Mouse (Mus musculus) gonadal fat pad, adult 2 months (tissue): ENCODE data around the gene Ttll1. TPM values are rescaled to one million over a fixed set of nuclear protein-coding genes. Genes with fewer than 3 reads are reported as not detected.
"Not testable (repeated sequence)": the region's sequence is repeated elsewhere in the genome, so short reads cannot be mapped to it uniquely, and the experiment has no call there.

Experiments
- DNase-seq: peaks from one replicate; pipeline ENCODE4 v3.0.0-alpha.2; 2012; ENCODE audit warnings: low read depth
- polyA plus RNA-seq: library from polyadenylated mRNA; depleted of rRNA; stranded (reverse); fragments of >200 nt; gene quantifications from 2 replicates; pipeline ENCODE4 v1.2.3, GENCODE M21; 2012

Gene Ttll1
- polyA plus RNA-seq, 1 experiment = 11.6 TPM

DNA sequence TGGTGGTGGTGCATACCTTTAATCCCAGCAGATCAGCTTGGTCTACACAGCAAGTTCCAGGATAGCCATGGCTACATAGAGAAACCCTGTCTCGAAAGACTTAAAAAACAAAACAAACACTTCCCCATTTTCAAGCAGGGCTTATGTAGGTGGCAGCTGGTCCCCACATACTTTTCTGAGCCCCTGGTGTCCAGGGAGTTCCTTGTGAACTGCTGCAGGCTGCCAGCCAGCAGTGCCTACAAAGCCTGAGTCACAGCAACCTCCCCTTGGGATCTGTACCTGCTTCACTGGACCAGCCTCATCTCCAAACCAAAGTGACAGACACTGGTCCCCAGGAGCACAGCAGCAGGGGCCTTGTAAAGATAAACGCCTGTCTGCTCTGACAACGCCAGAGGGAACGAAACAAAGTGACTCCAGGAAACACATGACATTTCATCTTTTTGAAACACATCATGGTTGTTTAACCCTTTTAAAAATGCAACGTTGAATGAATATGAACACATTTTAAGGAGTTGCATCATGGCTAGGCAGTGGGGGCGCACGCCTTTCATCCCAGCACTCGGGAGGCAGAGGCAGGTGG lies 28.0 kb downstream of the Ttll1 start:
- DNase-seq = no peak

DNA sequence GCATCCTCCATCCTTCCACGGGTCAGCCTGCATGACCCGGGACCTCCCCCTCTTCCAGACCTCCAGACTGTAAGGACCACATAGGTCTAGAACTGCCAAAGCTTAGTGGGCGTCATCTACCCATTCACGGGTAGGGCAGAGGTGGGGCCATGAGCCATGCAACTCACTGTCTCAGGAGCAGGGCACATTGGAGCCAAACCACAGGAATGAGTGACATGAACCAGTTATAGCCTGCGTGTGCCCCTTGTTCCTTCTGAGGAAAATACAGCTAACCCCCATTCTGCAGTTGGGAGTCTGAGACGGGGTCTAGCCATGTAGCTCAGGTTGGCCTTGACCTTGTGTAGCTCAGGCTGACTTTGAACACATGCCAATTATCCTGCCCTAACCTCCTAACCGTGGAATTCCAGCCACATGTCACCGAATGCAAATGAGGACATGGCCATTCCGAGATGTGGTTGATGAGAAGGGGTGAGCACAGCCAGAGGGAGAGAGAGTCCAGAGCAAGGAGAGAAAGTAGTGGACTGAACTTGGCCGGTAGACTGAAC lies 29.4 kb downstream of the Ttll1 start:
- DNase-seq = no peak

DNA sequence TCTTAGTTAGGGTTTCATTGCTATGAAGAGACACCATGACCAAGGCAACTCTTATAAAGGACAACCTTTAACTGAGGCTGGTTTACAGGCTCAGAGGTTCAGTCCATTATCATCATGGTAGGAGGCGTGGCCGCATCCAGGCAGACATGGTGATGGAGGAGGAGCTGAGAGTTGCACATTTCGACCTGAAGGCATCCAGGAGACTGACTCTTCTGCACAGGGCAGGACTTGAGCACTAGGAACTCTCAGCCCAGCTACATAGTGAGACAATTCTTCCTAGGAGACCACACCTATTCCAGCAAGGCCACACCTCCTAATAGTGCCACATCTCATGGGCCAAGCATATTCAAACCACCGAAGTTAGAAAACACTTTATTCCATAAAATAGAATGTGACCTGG lies 30.9 kb downstream of the Ttll1 start:
- no peak for DNase-seq

DNA sequence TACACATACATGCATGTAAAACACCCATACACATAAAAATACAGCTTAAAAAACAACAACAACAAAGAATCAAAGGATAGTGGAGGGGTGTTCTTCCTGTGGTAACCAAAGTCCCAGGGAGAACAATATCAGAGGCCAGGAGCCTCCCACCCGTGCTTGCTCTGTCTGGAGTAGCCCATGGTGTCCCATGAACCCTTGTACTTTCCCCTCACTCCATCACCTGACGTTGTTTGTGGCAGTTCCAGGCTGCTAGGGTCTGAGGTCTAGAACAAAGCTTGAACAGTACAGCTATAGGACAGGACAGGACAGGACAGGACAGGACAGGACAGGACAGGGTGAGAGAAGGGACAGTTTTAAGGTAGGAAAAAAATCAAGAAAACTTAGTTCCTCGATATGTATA lies 32.6 kb downstream of the Ttll1 start:
- DNase-seq = no peak

DNA sequence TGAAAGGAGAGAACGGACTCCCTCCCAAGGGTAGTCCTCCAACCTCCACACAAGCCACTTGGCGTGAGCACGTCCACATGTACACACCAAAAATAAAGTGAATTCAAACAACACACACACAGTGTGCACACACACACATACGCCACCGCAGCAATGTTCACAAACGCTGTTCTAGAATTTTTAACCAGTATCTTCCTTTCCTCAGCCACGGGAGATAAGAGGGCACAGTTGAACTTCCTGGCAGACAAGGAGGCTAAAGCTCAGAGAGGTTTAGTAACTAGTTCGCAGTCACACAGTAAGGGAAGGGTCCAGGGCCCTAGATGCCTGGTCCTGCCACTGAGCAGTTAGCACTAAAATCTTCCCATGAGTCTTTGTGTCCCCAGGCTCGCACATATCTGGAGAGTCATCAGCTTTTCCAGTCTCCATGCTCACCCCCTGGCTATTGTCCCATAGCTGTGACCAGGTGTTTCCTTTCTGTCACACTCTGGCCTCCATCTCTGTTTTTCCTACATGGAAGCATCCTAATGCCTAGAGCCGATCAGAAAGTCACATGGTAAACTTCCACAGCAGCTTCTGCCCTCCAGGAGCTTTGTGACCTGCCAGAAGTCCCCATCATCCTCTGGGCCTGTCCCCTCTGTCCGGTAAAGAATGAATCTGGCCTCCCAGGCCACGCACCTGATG lies 34.0 kb downstream of the Ttll1 start:
- no peak for DNase-seq

DNA sequence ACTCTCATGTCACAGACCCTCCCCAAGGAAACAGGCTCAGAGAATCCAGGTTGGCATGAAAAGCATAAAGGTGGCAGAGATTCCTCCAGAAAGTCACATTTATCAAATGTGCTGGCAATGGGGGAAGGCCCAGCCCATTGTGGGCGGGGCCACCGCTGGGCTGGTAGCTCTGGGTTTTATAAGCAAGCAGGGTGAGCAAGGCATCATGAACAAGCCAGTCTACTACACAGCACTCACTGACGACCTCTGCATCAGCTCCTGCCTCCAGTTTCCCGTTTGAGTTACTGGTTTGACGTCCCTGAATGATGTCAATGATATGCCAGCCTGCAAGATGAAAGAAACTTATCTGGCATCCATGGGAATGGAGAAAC lies 36.2 kb downstream of the Ttll1 start:
- DNase-seq = no peak

DNA sequence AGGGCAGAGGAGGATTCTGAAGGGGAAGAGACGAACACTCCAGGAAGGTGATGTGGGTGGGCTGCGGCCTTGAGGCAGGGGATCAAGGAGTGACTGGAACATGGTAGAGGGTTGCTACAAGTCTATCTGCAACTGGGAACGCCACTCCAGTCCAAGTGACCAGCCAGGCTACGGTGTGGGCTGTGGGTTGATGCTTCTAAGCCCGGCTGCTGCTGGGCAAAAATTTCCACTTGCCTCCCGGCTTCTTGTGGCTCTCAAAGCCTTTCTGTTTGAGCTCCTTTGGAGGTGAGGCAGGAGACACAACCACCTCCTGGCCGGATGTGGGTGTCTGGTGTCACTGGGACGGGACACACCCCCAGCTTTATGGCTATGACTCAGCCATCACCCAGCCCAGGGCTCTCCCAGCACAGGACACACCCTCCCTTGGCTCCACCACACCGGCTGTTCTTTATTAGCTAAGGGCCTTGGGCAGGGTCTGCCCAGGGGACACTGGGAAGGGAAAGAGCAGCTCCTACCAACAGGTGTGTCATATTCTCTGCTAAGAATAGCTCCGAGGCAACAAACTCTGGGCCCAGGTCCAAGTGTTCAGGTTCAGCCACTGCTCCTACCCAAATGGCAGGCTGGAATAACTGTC lies 36.7 kb downstream of the Ttll1 start:
- no peak for DNase-seq

DNA sequence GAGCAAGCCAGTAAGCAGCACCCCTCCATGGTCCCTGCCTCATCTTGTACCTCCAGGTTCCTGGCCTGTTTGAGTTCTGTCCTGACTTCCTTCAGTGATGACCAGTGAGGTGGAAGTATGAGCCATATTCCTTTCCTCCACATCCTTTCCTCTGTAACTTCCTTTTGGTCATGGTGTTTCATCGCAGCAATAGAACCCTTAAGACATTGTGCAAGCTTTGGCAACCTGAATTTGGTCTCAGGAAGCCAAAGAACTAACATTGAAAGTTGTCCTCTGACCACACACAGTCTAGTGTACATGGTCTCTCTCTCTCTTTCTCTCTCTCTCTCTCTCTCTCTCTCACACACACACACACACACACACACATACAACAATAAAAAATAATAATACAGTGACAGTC lies 37.4 kb downstream of the Ttll1 start:
- no peak for DNase-seq

DNA sequence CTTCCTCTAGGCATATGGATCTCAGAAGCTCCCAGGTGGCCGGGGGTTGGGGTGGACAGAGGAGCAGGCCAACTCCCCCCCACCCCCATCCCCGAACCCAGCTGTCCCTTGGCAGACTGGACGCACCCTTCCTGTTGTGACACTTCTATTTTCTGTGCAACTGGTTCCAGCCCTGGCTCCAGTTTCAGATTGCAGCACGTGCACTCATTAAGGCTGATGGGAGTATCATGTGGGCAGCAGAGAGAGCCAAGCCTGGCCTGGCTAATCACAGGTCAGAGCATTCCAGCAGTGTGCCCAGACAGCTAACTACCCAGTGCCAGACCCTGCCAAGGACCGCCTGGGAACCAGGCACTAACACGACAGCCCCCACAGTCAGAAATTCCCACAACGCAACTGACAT lies 39.2 kb downstream of the Ttll1 start:
- no peak for DNase-seq

DNA sequence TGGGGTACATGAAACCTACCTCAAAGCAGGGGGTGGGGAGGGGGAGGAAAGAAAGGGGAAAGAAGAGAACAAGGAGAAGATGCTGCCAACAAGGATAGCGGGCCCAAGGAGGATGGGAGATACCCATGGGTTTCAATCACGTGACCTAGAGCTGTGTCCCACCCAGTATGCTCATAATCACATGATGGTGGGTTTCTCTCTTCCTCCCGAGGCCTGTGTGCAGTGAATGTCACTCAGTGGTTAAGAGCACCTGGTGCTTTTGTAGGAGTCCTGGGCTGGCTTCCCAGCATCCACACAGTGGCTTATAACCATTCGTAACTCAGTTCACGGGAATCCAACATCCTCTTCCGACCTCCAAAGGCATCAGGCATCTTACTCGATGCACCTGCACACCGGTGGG lies 40.2 kb downstream of the Ttll1 start:
- no peak for DNase-seq

DNA sequence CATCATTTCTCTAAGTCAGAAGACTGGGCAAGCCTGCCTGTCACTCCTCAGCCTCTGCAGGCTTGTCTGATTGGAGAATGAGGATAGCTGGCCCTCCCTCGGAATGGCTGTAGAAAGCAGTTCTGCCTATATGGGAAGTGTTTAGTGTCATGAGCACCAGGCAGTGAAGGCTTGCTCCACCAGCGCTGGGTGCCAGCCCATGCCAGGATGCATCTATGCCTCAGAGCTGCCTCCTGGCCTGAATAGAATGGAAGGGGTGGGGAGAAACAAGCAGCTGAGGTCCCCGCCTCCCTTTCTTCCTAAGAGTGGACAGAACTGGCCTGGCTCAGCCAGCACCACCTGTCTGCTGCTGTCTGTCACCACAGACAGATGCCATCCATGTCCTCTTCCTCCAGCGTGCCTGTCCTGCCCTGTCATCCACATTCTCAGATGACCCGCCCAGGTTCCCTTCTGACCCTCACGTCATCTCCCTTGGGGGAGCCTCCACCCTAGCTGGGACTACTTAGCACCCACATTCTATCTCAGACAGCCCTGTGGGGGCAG lies 41.3 kb downstream of the Ttll1 start:
- no peak for DNase-seq

DNA sequence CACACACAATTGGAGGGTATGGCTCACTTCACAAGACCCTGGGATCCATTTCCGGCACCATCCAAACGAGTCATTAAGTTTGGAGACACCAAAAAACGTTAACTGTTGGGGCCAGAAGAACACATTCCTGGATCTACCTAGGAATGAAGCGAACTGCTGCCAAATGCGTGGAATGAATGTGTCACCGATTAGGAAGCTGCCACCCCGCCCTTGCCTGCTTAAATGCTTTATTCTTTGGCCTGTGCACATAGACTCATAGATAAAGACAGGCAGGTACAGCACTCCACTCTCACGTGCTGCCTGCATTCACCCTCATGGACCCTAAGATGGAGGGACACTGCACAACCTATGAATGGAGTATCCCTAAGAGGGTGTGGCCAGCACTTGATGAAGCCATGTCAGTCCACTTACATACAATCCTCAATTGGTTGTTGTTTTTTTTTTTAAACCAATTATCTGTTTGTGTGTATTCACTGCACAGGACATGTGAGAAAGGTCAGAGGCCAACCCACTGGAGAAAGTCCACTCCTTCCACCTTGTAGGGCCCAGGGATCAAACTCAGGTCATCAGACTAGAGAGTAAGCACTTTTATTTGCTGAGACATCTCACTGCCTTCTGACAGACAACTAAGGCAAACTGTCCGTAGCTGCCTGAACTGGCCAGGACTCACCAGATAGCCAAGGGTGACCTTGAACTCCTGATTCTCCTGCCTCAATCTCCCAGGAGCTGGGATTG lies 43.3 kb downstream of the Ttll1 start:
- DNase-seq = no peak

DNA sequence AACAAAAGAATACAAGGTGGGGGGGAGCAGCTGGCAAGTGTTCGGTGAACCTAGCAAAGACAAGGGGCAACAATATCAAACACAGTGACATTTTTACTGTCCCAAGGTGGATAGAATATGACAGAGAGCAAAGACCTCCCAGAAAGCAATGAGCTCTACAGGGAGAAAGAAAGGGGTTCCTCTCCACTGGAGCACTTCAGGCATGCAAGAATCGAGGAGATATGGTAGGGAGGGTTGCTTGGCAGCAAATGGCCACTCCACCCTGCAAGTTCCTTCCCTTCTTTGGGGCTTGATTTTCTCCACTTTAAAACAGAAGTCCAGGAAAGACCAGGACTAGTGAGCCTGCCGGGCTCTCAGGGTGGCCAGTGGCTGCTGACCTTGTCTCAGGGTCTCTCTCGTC lies 44.4 kb downstream of the Ttll1 start:
- no peak for DNase-seq

DNA sequence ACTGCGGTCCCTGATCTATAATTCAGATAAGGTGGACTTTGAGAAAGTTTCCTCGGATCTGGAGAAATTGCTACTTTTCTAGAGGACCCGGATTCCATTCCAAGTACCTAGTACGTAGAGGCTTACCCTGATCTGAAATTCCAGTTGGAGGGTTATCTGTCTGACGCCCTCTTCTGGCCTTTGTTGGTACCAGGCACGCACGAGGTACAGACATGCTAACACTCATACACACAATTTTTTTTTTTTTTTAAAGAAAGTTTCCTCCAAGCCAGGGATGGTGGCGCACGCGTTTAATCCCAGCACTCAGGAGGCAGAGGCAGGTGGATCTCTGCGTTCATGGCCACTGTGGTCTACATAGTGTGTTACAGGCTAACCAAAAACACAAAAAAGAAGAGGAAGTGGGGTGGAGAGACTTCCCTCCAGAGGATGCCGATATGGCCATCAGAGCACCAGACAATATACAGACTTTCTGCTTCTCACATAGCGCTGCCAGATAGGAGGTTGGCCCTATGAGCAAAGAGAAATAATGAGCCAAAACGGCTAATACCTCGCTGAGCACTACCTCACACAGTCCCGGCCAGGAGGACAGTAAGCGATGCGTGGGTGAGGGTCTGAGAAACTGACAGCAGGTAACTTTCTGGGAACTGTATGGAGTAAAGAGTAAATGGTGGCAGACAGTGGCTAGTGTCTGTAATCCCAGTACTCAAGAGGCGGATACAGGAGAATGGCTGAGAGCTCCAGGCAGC lies 45.6 kb downstream of the Ttll1 start:
- DNase-seq = no peak

DNA sequence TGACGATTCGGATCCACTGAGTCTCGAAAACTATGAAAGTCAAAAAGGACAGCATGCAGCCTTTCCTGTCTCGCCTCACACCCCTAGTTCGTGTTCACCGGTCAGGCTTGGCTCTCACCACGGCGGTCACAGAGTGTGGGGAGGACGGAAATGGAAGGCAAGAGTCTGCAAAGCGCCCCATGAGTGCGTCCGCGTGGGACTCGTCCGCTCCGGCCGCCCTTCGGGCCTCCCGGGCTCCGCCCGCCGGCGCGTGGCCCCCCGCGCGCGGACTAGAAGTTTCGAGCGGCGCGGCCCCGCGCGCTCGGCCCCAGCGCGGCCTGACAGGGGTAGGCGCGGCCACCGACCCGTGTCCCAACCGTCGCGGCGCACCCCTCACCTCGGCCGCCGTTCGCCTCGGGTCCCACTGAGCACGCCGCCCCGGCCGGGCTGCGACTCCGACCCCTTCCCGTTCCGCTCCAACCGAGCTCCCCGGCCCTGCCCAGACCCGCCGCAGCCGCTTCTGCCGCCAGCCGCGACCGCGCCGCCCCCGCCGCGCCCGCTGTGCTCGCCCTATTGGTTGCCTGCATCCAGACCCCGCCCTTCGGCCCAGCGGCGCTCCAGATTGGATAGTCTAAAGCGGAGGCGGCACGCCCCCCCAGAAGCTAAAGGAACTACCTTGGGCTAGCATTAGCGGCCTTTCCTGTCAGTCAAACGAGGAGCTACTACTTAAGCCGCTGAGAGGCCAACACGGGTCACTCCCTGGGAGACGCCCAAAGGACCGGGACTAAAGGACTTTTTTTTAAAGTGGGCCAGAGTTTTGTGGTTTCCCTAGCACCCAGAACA lies 46.4 kb downstream of the Ttll1 start, which contains the start of gene Pacsin2:
Gene Pacsin2 (minus strand): TSS at position 524 of the 822 bp plus-strand sequence.
- DNase-seq = no peak

DNA sequence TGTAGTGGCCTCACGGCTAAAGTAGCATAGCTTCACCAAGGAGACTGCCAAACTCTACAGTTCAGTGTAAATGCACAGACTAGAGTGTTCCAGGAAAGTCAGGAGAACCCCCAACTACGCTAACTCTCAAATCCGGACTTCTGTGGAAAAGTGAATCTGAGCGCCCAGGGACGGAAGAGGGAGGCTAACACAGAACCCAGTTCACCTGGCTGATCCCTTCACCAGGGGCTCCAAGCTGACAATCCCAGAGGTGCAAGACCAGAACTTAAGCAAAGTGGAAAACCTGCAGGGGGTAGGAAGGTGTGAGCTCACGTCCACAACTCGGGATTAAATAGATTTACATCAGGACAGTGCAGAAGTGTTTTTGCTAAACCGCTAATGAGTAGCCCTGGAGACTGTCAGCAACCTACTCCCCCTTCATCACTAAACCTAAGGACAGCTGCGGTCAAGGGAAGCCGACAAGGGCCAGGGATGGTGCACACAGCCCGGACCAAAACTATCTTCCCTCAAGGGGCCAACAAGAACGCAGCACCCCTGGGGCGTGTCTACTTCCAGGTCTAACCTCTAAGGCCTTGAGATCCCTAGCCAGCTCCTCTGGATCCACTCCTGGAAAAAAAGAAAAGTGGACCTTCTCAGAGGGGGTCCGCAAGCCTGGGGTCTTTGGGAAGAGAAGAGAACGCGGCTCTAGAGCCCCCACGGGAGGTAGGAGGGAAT lies 47.2 kb downstream of the Ttll1 start:
- DNase-seq = no peak

DNA sequence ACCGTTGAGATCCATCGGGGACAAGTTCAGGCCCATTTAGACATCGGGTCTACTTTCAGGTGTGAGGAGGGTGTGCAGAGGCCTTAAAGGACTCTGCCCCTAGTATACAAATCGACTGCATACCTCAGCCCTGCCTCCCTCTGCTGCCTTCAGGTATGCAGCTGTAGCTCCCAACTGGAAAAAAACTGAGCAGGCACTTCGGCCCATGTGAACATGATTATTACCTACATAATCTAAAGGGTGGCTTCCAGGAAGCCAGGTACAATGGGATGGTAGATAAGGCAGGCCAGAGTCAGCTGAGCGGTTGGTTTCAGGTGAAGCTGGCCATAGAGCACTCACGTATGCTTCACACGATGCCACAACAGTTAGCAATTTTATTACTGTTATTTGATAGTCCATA lies 48.3 kb downstream of the Ttll1 start:
- DNase-seq = not testable (repeated sequence)

DNA sequence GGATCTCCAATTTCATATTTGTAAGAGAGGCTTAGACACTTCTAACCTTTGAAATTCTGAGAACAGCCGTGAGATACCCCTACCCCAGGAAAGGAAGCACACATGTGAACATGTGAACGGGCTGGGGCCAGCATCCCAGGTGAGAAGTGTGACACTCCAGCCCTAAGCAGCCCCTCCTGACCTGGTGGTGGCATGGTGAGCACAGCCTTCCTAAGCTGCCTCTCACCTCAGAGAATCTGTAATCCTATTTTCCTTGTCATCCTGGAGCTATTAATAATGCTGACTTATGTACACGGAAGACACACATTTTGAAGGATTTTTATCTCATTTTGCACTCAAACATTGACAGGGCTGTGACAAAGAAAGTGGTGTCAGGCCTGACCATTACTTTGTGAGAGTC lies 49.8 kb downstream of the Ttll1 start:
- no peak for DNase-seq

DNA sequence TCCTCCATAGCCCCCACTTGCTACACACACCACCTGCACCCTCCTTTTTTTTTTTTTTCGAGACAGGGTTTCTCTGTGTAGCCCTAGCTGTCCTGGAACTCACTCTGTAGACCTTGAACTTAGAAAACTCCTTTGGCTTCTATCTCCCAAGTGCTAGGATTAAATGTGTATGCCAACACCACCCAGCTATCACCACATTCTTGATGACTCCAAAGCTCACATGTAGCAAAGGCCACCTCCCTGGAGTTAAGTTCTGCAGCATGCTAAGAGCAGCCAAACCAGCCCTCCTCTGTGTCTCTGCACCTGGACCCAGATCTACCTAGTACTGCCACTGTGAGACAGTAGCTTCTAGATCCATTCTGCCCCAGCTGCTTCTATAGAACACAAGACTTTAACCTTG lies 53.2 kb downstream of the Ttll1 start:
- no peak for DNase-seq

DNA sequence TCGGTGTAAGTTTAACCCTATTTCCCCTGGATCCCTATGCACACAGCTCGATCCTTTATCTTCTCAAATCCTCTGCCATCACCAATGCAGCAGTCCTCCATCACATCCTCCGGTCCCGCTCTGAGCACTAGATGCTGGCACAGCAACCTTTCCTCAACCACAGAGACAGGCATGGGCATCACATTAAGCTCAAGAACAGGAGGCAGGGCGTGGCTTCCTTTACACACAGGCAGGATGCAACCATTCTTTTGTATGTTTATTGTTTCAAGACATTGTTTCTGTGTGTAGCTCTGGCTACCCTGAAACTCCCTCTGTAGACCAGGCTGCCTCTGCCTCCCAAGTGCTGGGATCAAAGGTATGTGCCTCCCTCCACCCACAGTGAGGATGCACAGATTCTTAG lies 55.1 kb downstream of the Ttll1 start:
- no peak for DNase-seq
